Mouse (Mus musculus) adrenal gland, postnatal 4 days (tissue): ENCODE results near the gene Gm35549. TPM values are rescaled to one million over a fixed set of nuclear protein-coding genes. Genes with fewer than 3 reads are reported as not detected.

Experiments used
- DNase-seq, 2 experiments: peaks; one replicate each; pipeline ENCODE4 v3.0.0; 2021 to 2022; ENCODE audit warnings: low spot score in 2 of 2, mixed read lengths in 2 of 2
- total RNA-seq, 2 experiments: library from RNA; stranded (reverse); gene quantifications; 2 replicates each; pipeline ENCODE4 v1.2.3; 2021

Gene Gm35549
- total RNA-seq, 2 experiments from 2014 or later, result 0.31 to 0.42 TPM

- no peak for DNase-seq
These were observed 13.9 kb downstream of the Gm35549 start for GRCm38 (mm10) chr9:122829826-122830380.

- DNase-seq, result no peak
These were observed 17.1 kb downstream of the Gm35549 start for GRCm38 (mm10) chr9:122826743-122827142.

GRCm38 (mm10) chr9:122823374-122824017, 20.3 kb downstream of the Gm35549 start:
- DNase-seq, result no peak

GRCm38 (mm10) chr9:122815239-122815851, 28.5 kb downstream of the Gm35549 start:
- no peak for DNase-seq

- DNase-seq, result no peak
These were observed 29.1 kb downstream of the Gm35549 start for GRCm38 (mm10) chr9:122814775-122815174.

- no peak for DNase-seq
These were observed 31.4 kb downstream of the Gm35549 start for GRCm38 (mm10) chr9:122812386-122812785.

- DNase-seq, result no peak
These were observed 33.6 kb downstream of the Gm35549 start for GRCm38 (mm10) chr9:122810212-122810611.

- no peak for DNase-seq
These were observed 36.6 kb downstream of the Gm35549 start for GRCm38 (mm10) chr9:122807186-122807585.

- DNase-seq, result no peak
These were observed 37.9 kb downstream of the Gm35549 start for GRCm38 (mm10) chr9:122805845-122806341.

- peak; percentile 68 to 83 for DNase-seq
These were observed 38.6 kb downstream of the Gm35549 start, which contains the start of gene Tcaim for GRCm38 (mm10) chr9:122805053-122805844. TSS of gene Tcaim (plus strand) at chr9:122805539.

GRCm38 (mm10) chr9:122786534-122786933, 57.3 kb downstream of the Gm35549 start:
- DNase-seq, result no peak

GRCm38 (mm10) chr9:122785231-122785630, 58.6 kb downstream of the Gm35549 start:
- DNase-seq, result no peak

Other genes starting within 250 kb of the Gm35549 start
- under 1 TPM in 1 of 2 experiments, not detected in 1; 0.06 TPM for gene Topaz1, start 96.7 kb downstream of the Gm35549 start, total RNA-seq
- gene Tcaim, start 38.5 kb downstream of the Gm35549 start, total RNA-seq, result 10 to 100 TPM; 18.6 to 18.8 TPM
- 100 to 1,000 TPM; 194 to 202 TPM for gene Zfp445, start 22.0 kb upstream of the Gm35549 start, total RNA-seq
- 10 to 100 TPM; 16.7 to 18.7 TPM for gene Zkscan7, start 41.6 kb upstream of the Gm35549 start, total RNA-seq
- gene Zfp105, start 79.0 kb upstream of the Gm35549 start, total RNA-seq, result 10 to 100 TPM in 1 of 2 experiments, 1 to 10 TPM in 1; 10.0 to 13.4 TPM
- gene 1110059G10Rik, start 107.0 kb upstream of the Gm35549 start, total RNA-seq, result 10 to 100 TPM; 35.7 to 45.3 TPM
- 10 to 100 TPM; 21.2 to 26.0 TPM for gene Kif15, start 107.0 kb upstream of the Gm35549 start, total RNA-seq
- 10 to 100 TPM; 24.5 to 29.4 TPM for gene Tmem42, start 177.3 kb upstream of the Gm35549 start, total RNA-seq
- 1 to 10 TPM; 1.3 to 1.4 TPM for gene Tgm4, start 190.7 kb upstream of the Gm35549 start, total RNA-seq